Mouse (Mus musculus) heart, embryonic 12.5 days (tissue): ENCODE results near the gene Ttc23. TPM values are rescaled to one million over a fixed set of nuclear protein-coding genes. Genes with fewer than 3 reads are reported as not detected.

ENCODE experiments used
- ATAC-seq: fragments of 200-750 bp; cut with Nextera tagmentation; 2 replicates; pipeline ENCODE4 v1.8.0; 2017; ENCODE audit warnings: moderate TSS enrichment, moderate library complexity; ENCODE audit not compliant: insufficient number of reproducible peaks, low FRiP score
- H3K27ac ChIP-seq: fragments of 300-500 bp; sonication (generic); 2 replicates; pipeline ENCODE4 v1.5.1; 2016; ENCODE audit warnings: mild to moderate bottlenecking, moderate library complexity; ENCODE audit not compliant: poor library complexity, severe bottlenecking
- H3K27me3 ChIP-seq: fragments of 300-500 bp; sonication (generic); replicated peaks from 2 replicates; pipeline ENCODE4 v1.6.1; 2016; ENCODE audit warnings: mild to moderate bottlenecking, moderate library complexity
- H3K36me3 ChIP-seq: fragments of 300-500 bp; sonication (generic); 2 replicates; pipeline ENCODE4 v1.6.1; 2016; ENCODE audit warnings: mild to moderate bottlenecking, moderate library complexity
- H3K4me1 ChIP-seq: fragments of 300-500 bp; sonication (generic); replicated peaks from 2 replicates; pipeline ENCODE4 v1.6.1; 2016; ENCODE audit warnings: mild to moderate bottlenecking
- H3K4me2 ChIP-seq: fragments of 300-500 bp; sonication (generic); 2 replicates; pipeline ENCODE4 v1.6.1; 2016; ENCODE audit warnings: mild to moderate bottlenecking, moderate library complexity
- H3K4me3 ChIP-seq: fragments of 300-500 bp; sonication (generic); 2 replicates; pipeline ENCODE4 v1.5.1; 2016; ENCODE audit warnings: mild to moderate bottlenecking
- H3K9ac ChIP-seq: fragments of 300-500 bp; sonication (generic); 2 replicates; pipeline ENCODE4 v1.6.1; 2016; ENCODE audit warnings: mild to moderate bottlenecking, moderate library complexity
- H3K9me3 ChIP-seq: fragments of 300-500 bp; sonication (generic); replicated peaks from 2 replicates; pipeline ENCODE4 v1.6.1; 2016; ENCODE audit warnings: mild to moderate bottlenecking, moderate library complexity
- WGBS: fragments of 180-500 bp; shearing (Covaris S2); methylation state at CpG from one replicate; pipeline ENCODE4 v1.1.7; 2016; 5-methylcytosine and 5-hydroxymethylcytosine counted together
- polyA plus RNA-seq: library from polyadenylated mRNA; unstranded; fragments of >200 nt; fragmentation: Nextera tagmentation; extraction: Ambion mirVana; gene quantifications from 2 replicates; pipeline ENCODE4 v1.2.1, GENCODE M21; 2016

Gene Ttc23
- polyA plus RNA-seq, 1 experiment from 2014 or later = 19.2 TPM

DNA sequence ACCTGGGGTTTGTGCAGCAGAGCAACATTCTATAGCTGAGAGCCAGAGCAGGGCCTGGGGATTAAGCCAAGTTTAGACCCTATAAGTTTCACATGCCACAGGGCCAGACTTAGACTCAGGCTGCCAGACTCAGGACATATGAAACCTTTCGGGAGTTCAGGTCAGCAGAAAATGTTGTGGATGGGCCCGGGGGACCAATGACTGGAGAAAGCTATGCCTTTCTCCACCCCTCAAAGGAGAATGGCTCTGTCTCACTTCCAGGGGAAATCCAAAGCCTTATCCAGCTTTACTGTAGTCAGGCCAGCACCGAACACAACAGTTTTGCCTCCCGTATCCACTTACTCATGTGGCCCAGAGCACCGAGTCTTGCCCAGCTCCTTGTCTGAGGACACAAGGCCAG is 93.6 kb downstream of the Ttc23 start:
- ATAC-seq = no peak
- no peak overlapping the region for H3K9ac ChIP-seq

DNA sequence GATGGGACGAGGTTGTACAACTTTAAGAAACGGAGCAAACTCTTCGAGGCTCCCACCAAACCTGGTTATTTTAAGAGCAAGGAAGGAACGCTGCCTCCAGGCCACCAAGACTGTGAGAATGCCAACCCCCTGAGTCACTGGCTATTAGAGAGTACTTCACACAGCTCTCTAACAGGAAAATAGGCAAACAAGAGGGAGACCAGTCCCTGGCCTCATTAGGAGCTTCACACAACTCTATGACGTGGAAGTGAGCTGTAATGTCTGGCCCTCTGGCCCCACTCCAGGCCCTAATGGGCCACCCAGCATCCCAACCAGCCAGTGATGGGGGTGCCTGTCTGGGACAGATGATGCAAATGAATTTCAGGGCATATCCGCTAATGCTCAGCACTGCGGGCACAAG is 94.5 kb downstream of the Ttc23 start:
- Histone ChIP-seq H3K9me3 (peaks cover 10% of the 10 kb centered on the region; the same call in 1 of the 2 replicates), H3K27me3 (no peaks in the 10 kb centered on the region), H3K4me2 (peak overlapping the region; percentile 5; the same call in 1 of the 2 replicates), H3K4me1 (peaks cover 26% of the 10 kb centered on the region), H3K9ac (no peak overlapping the region), H3K27ac (peak overlapping the region; percentile 79), H3K36me3 (peaks cover 12% of the 10 kb centered on the region), H3K4me3 (no peak overlapping the region)
- ATAC-seq = peak; percentile 45; the same call in 1 of the 2 replicates
- WGBS = 41% methylated on average over 7 of the region's 7 CpGs

More for the DNA sequence above, 93.6 kb downstream of the Ttc23 start:
- no peak overlapping the region for H3K4me3 ChIP-seq
- H3K36me3 ChIP-seq = peaks cover 14% of the 10 kb centered on the region
- 70% methylated on average over 5 of the region's 5 CpGs for WGBS
- H3K27ac ChIP-seq = peak overlapping the region; percentile 79
- peaks cover 29% of the 10 kb centered on the region for H3K4me1 ChIP-seq
- H3K4me2 ChIP-seq = no peak overlapping the region
- H3K9me3 ChIP-seq = peaks cover 10% of the 10 kb centered on the region; the same call in 1 of the 2 replicates
- no peaks in the 10 kb centered on the region for H3K27me3 ChIP-seq

DNA sequence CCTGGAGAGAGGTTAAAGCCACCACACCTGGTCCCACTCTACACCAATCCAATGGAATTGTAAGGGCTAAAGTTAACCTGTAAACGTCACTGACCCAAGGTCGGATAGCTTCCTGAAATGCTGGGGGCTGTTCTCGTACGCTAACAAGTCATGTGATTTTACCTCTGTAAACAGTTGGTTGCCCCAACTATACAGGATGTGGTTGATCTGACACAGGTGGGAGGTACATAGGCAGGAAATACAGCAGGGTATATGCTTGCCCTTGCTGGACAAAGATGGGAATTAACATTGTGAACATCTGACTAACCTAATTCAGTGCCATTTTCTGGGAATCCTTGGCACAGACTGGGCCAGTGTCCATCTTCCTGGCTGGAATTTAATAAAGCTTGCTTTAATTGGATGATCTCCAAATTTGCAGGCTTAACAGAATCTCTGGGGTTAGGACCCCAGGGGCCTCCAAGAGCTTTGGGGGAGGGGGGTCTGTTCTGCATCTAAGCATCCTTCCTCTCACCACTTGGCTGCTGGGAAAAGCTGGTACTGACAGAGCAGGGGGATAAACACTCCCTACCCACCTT is 100.6 kb downstream of the Ttc23 start:
- peaks cover 17% of the 10 kb centered on the region for H3K36me3 ChIP-seq
- no peak overlapping the region for H3K4me2 ChIP-seq
- no peak overlapping the region for H3K4me3 ChIP-seq
- no peak for ATAC-seq
- no peak overlapping the region for H3K27ac ChIP-seq
- WGBS = 90% methylated on average over 4 of the region's 4 CpGs
- peaks cover 10% of the 10 kb centered on the region; the same call in 1 of the 2 replicates for H3K9me3 ChIP-seq
- 0 out of 2 replicates have a peak, but pooled peaks cover 4% of the 10 kb centered on the region for H3K27me3 ChIP-seq
- H3K4me1 ChIP-seq = peaks cover 11% of the 10 kb centered on the region
- no peak overlapping the region for H3K9ac ChIP-seq

DNA sequence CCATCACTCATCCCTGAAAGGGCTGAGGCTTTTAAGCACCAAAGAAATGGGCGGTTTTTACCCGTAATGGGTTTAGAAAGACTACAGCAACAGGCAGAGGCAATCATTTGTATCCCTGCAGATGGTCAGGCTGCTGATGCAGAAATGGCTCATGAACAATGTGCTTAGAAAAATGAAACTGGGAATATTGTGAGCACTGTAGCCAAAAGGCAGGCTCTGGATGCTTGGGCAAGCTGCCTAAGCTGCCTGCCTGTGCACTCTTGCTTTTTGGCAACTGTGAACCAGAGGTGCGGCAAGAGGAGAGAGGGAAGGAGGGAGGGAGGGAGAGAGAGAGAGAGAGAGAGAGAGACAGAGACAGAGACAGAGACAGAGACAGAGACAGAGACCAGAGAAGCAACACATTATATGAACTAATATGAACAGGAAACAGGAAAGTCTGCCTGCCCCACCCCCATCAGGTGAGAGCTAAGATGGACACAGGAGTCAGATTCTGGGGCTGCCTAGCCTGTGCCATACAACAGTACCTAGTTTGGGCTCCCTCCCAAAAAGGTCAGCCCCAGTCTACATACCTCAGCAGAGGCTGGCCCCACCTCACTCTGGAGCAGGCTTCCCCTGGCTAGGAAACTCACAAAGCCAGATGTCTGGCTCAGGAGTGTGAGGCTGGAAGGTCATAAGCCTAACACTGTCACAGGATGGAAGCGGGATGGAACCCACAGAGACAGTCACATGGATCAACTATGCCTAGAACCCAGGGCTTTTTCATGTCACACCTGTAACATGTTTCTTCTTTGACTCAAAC is 102.4 kb downstream of the Ttc23 start:
- Histone ChIP-seq H3K36me3 (peaks cover 10% of the 10 kb centered on the region), H3K4me3 (no peak overlapping the region), H3K9ac (no peak overlapping the region), H3K27ac (no peak overlapping the region), H3K4me1 (peaks cover 11% of the 10 kb centered on the region), H3K27me3 (0 out of 2 replicates have a peak, but pooled peaks cover 4% of the 10 kb centered on the region), H3K4me2 (no peak overlapping the region), H3K9me3 (peaks cover 3% of the 10 kb centered on the region; the same call in 1 of the 2 replicates)
- 71% methylated on average over 4 of the region's 4 CpGs for whole genome bisulfite sequencing
- no peak for ATAC-seq

DNA sequence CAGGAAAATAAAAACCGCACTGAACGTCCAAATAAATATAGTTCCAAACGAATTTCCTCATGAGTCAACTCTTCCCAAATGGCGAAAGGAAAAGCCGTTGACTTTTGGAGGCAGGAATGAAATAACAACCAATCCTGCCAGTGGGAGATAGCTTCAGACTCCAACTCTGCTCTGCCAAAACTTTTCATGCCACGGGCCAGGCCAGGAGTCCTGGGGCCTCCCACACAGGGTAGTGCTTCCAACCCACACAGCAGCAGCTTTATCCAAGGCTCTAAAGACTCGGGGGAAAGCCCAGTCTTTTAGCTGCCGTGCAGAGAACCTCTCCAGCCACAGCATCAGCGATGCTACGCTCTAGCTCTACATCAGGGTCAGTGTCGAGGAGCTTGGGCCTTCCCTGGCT is 107.4 kb downstream of the Ttc23 start:
- peaks cover 15% of the 10 kb centered on the region; the same call in 1 of the 2 replicates for H3K27me3 ChIP-seq
- H3K36me3 ChIP-seq = 0 out of 2 replicates have a peak, but pooled peaks cover 4% of the 10 kb centered on the region
- ATAC-seq = no peak
- no peaks in the 10 kb centered on the region for H3K9me3 ChIP-seq
- H3K9ac ChIP-seq = no peak overlapping the region
- no peak overlapping the region for H3K4me3 ChIP-seq
- no peak overlapping the region for H3K27ac ChIP-seq
- H3K4me2 ChIP-seq = no peak overlapping the region
- 66% methylated on average over 11 of the region's 11 CpGs for whole genome bisulfite sequencing
- H3K4me1 ChIP-seq = 0 out of 2 replicates have a peak, but pooled peaks cover 6% of the 10 kb centered on the region

DNA sequence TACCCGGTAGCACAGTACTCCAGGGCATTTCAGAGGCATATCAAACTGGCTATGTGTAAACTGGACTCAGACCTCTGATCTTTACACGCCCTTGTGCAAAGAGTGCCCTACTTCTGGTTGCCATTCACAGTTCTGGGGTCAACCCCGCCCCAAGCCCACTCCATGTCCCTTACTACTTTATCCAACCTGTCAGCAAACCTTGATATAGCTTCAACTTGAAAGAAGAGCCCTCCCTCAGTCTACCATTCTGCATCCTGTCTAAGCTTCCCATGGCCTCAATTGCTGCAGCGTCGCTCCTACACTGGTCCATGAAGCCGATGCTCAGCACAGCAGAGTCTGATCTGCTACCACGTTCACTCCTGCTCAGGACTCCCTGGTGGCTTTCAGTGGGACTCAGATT is 108.2 kb downstream of the Ttc23 start:
- Histone ChIP-seq H3K27me3 (peaks cover 17% of the 10 kb centered on the region; the same call in 1 of the 2 replicates), H3K9me3 (no peaks in the 10 kb centered on the region), H3K4me2 (no peak overlapping the region), H3K27ac (no peak overlapping the region), H3K4me1 (0 out of 2 replicates have a peak, but pooled peaks cover 6% of the 10 kb centered on the region), H3K4me3 (no peak overlapping the region), H3K36me3 (0 out of 2 replicates have a peak, but pooled peaks cover 4% of the 10 kb centered on the region), H3K9ac (no peak overlapping the region)
- no peak for ATAC-seq
- WGBS = 88% methylated on average over 7 of the region's 7 CpGs

DNA sequence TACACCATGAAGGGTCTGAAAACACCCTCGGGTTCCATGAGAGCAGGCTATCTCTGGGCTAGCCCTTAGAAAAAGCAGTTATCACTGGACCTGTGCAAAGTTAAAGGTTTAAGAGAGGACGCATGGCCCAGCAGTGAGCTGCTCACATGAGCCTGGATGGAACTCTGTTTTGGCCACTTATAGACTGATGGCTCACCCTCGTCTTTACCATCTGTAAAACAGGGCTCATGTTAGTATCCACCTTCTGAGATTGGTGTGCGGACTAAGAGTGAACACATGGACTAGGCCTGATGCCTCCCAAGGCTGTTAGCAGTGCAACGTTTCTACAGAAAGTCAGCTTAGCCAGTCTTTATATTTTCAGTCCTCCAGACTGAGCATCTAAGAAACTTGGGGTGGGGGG is 109.4 kb downstream of the Ttc23 start:
- WGBS = 77% methylated on average over 5 of the region's 5 CpGs
- no peak overlapping the region for H3K4me3 ChIP-seq
- no peak overlapping the region for H3K27ac ChIP-seq
- H3K4me1 ChIP-seq = 0 out of 2 replicates have a peak, but pooled peaks cover 6% of the 10 kb centered on the region
- 0 out of 2 replicates have a peak, but pooled peaks cover 2% of the 10 kb centered on the region for H3K36me3 ChIP-seq
- no peak overlapping the region for H3K4me2 ChIP-seq
- H3K27me3 ChIP-seq = peaks cover 27% of the 10 kb centered on the region
- no peak for ATAC-seq
- H3K9me3 ChIP-seq = no peaks in the 10 kb centered on the region
- no peak overlapping the region for H3K9ac ChIP-seq

DNA sequence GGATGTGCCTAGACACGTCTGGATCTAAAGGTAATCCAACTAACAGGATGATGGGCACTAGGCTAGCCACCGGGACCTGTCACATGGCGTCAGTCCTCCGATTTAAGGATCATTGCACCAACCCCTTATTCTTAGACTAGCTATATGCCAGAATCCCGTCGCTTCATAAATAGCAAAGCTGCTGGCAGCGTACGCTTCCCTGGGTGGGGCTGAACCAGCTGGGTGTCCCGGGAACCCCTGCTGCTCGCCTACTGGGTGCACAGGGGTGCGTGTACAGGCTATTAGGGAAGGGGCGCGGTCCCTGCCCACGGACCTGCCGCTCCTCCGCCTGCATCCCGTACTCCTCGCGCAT is 111.3 kb downstream of the Ttc23 start:
- Histone ChIP-seq H3K9me3 (no peaks in the 10 kb centered on the region), H3K9ac (peak overlapping the region; percentile 65), H3K36me3 (no peaks in the 10 kb centered on the region), H3K27ac (no peak overlapping the region), H3K4me2 (peak overlapping the region; percentile 87), H3K27me3 (peaks cover 28% of the 10 kb centered on the region), H3K4me3 (peak overlapping the region; percentile 56), H3K4me1 (0 out of 2 replicates have a peak, but pooled peaks cover 6% of the 10 kb centered on the region)
- WGBS = 1% methylated on average over 19 of the region's 19 CpGs
- ATAC-seq = no peak

DNA sequence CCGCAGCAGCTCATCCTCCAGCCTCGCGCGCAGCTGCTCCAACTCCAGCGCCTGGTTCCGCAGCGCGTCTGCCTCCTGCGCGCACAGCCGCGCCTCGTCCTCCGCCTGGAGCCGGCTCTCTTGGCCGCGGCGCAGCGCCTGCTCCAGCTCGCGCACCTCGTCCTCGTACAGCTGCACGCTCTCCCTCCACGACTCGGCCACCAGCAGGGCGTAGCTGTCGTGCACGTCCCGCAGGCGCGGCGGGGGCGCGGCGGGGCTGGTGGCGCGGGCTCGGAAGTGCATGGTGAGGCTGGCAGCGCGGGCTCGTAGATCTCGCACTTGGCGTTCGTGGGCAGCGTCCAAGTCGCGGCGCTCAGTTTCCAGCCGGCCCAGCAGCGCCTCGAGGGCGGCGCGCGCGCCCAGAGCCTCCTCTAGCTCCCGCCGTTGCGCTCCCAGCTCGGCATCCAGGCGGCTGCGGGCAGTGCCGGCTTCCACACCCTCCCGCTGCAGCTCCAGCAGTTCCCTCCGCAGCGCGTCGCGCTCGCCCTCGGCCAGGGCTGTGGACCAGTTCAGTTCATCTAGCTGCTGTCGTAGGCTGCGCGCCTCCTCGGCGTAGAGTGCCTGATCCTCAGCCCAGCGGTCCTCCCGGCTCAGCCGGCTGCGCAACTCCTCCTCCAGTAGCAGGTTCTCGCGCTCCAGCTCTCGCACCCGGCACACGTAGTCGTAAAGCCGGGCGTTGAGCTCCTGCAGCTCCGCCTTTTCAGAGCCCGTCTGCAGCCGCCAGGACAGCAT is 111.8 kb downstream of the Ttc23 start:
- no peaks in the 10 kb centered on the region for H3K36me3 ChIP-seq
- under 1% methylated on average over 90 of the region's 92 CpGs for WGBS
- peaks cover 28% of the 10 kb centered on the region for H3K27me3 ChIP-seq
- H3K27ac ChIP-seq = no peak overlapping the region
- peak overlapping the region; percentile 65 for H3K9ac ChIP-seq
- H3K4me1 ChIP-seq = 0 out of 2 replicates have a peak, but pooled peaks cover 6% of the 10 kb centered on the region
- H3K4me3 ChIP-seq = peak overlapping the region; percentile 56
- peak overlapping the region; percentile 87 for H3K4me2 ChIP-seq
- H3K9me3 ChIP-seq = no peaks in the 10 kb centered on the region
- peak; percentile 73 for ATAC-seq

DNA sequence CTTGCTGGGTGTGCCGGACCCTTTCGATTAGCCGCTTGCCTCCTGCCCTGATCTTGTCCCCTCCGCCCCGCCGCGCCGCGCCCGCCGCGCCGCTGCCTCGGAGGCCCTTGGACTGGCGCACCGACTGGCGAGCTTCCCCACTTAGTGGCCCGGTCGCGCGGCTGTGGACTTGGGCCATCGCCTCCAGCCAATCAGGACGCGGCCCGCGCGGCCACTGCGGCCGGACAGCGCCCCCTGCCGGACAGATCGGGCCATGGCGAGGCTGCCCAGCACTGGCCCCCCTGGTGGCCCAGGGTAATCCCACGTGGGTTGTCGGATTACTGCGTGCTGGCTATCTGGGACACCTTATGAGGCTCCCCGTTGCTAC is 112.4 kb downstream of the Ttc23 start, which contains the start of gene Synm:
Synm (minus strand) TSS at position 114 of the 367 bp plus-strand sequence.
- WGBS = under 1% methylated on average over 37 of the region's 37 CpGs
- peak within 1 kb of the TSS; percentile 65 for H3K9ac ChIP-seq
- H3K27me3 ChIP-seq = peaks cover 28% of the 10 kb centered on the region
- ATAC-seq = peak; percentile 92
- H3K4me3 ChIP-seq = peak within 1 kb of the TSS; percentile 56
- H3K4me1 ChIP-seq = 0 out of 2 replicates have a peak, but pooled peaks cover 6% of the 10 kb centered on the region
- H3K9me3 ChIP-seq = no peaks in the 10 kb centered on the region
- H3K27ac ChIP-seq = no peak within 1 kb of the TSS
- peak within 1 kb of the TSS; percentile 87 for H3K4me2 ChIP-seq
- no peaks in the 10 kb centered on the region for H3K36me3 ChIP-seq
